Mouse (Mus musculus) heart, embryonic 13.5 days (tissue): ENCODE data around the gene Zkscan3. TPM values are rescaled to one million over a fixed set of nuclear protein-coding genes. Genes with fewer than 3 reads are reported as not detected.

Experiments used
- ATAC-seq: fragments of 200-750 bp; cut with Nextera tagmentation; 2 replicates; pipeline ENCODE4 v1.8.0; 2017; ENCODE audit warnings: moderate TSS enrichment; ENCODE audit not compliant: insufficient number of reproducible peaks, low FRiP score, low TSS enrichment; ENCODE audit errors: extremely low read depth
- H3K27ac ChIP-seq: fragments of 300-500 bp; sonication (generic); replicated peaks from 2 replicates; pipeline ENCODE4 v1.5.1; 2015; ENCODE audit warnings: moderate library complexity, mild to moderate bottlenecking, inconsistent platforms
- H3K27me3 ChIP-seq: fragments of 300-500 bp; sonication (generic); replicated peaks from 2 replicates; pipeline ENCODE4 v1.6.1; 2015; ENCODE audit warnings: mild to moderate bottlenecking, inconsistent platforms
- H3K36me3 ChIP-seq: fragments of 300-500 bp; sonication (generic); 2 replicates; pipeline ENCODE4 v1.6.1; 2015; ENCODE audit warnings: mild to moderate bottlenecking, inconsistent platforms
- H3K4me1 ChIP-seq: fragments of 300-500 bp; sonication (generic); 2 replicates; pipeline ENCODE4 v1.6.1; 2015; ENCODE audit warnings: inconsistent platforms
- H3K4me2 ChIP-seq: fragments of 300-500 bp; sonication (generic); 2 replicates; pipeline ENCODE4 v1.6.1; 2015; ENCODE audit warnings: inconsistent platforms, mild to moderate bottlenecking, moderate library complexity
- H3K4me3 ChIP-seq: fragments of 300-500 bp; sonication (generic); 2 replicates; pipeline ENCODE4 v1.5.1; 2015; ENCODE audit warnings: moderate library complexity, mild to moderate bottlenecking, inconsistent platforms
- H3K9ac ChIP-seq: fragments of 300-500 bp; sonication (generic); 2 replicates; pipeline ENCODE4 v1.6.1; 2015; ENCODE audit warnings: inconsistent platforms, mild to moderate bottlenecking, moderate library complexity
- H3K9me3 ChIP-seq: fragments of 300-500 bp; sonication (generic); 2 replicates; pipeline ENCODE4 v1.6.1; 2016; ENCODE audit warnings: inconsistent platforms
- WGBS: fragments of 180-500 bp; shearing (Covaris S2); methylation state at CpG from one replicate; pipeline ENCODE4 v1.1.7; 2015; ENCODE audit warnings: mixed read lengths; 5-methylcytosine and 5-hydroxymethylcytosine counted together
- polyA plus RNA-seq: library from polyadenylated mRNA; unstranded; fragments of >200 nt; fragmentation: Nextera tagmentation; extraction: Ambion mirVana; gene quantifications from 2 replicates; pipeline ENCODE4 v1.2.1, GENCODE M21; 2015

The Zkscan3 gene
- polyA plus RNA-seq: 61.2 and 72.2 TPM in 2 replicates

- Histone ChIP-seq H3K4me2 (peak within 1 kb of the TSS; percentile 81), H3K36me3 (peaks cover 15% of the 10 kb centered on the region), H3K27me3 (no peaks in the 10 kb centered on the region), H3K9ac (peak within 1 kb of the TSS; percentile 94), H3K9me3 (no peaks in the 10 kb centered on the region), H3K4me3 (peak within 1 kb of the TSS; percentile 82), H3K4me1 (peaks cover 35% of the 10 kb centered on the region), H3K27ac (peak within 1 kb of the TSS; percentile 91)
- peak; percentile 78; the same call in 1 of the 2 replicates for ATAC-seq
- under 1% methylated on average over 35 of the region's 35 CpGs for WGBS
These were observed at the start of gene Zkscan3 for GRCm38 (mm10) chr13:21402287-21402846. Zkscan3 (minus strand) TSS chr13:21402755.

- Histone ChIP-seq H3K9me3 (no peaks in the 10 kb centered on the region), H3K4me3 (no peak overlapping the region), H3K27me3 (no peaks in the 10 kb centered on the region), H3K27ac (no peak overlapping the region), H3K4me2 (no peak overlapping the region), H3K36me3 (peaks cover 74% of the 10 kb centered on the region), H3K9ac (no peak overlapping the region), H3K4me1 (peaks cover 20% of the 10 kb centered on the region)
- whole genome bisulfite sequencing: 74% methylated on average over 16 of the region's 16 CpGs
- ATAC-seq: no peak
These were observed 45.5 kb upstream of the Zkscan3 start for GRCm38 (mm10) chr13:21447856-21448614.

- Histone ChIP-seq H3K36me3 (peaks cover 79% of the 10 kb centered on the region), H3K27me3 (no peaks in the 10 kb centered on the region)
- no peak for ATAC-seq
These were observed 44.2 kb upstream of the Zkscan3 start for GRCm38 (mm10) chr13:21446796-21447195.

GRCm38 (mm10) chr13:21441207-21441572, 38.6 kb upstream of the Zkscan3 start:
- ATAC-seq: no peak
- no peaks in the 10 kb centered on the region for H3K27me3 ChIP-seq
- peaks cover 8% of the 10 kb centered on the region for H3K4me1 ChIP-seq
- peak overlapping the region; percentile 61 for H3K4me3 ChIP-seq
- H3K4me2 ChIP-seq: peak overlapping the region; percentile 92
- H3K9ac ChIP-seq: peak overlapping the region; percentile 85
- 19% methylated on average over 10 of the region's 10 CpGs for WGBS
- H3K36me3 ChIP-seq: peaks cover 37% of the 10 kb centered on the region
- peak overlapping the region; percentile 90 for H3K27ac ChIP-seq
- no peaks in the 10 kb centered on the region for H3K9me3 ChIP-seq

More at GRCm38 (mm10) chr13:21446796-21447195, 44.2 kb upstream of the Zkscan3 start:
- WGBS: 77% methylated on average over 9 of the region's 9 CpGs
- H3K9me3 ChIP-seq: no peaks in the 10 kb centered on the region
- H3K27ac ChIP-seq: no peak overlapping the region
- no peak overlapping the region for H3K4me2 ChIP-seq
- H3K9ac ChIP-seq: no peak overlapping the region
- H3K4me3 ChIP-seq: no peak overlapping the region
- peaks cover 10% of the 10 kb centered on the region; the same call in 1 of the 2 replicates for H3K4me1 ChIP-seq

- Histone ChIP-seq H3K36me3 (peaks cover 32% of the 10 kb centered on the region), H3K27ac (peak within 1 kb of the TSS; percentile 90), H3K4me2 (peak within 1 kb of the TSS; percentile 92), H3K9ac (peak within 1 kb of the TSS; percentile 85), H3K4me1 (peaks cover 8% of the 10 kb centered on the region), H3K4me3 (peak within 1 kb of the TSS; percentile 61), H3K27me3 (no peaks in the 10 kb centered on the region), H3K9me3 (no peaks in the 10 kb centered on the region)
- peak; percentile 68; the same call in 1 of the 2 replicates for ATAC-seq
- WGBS: under 1% methylated on average over 32 of the region's 32 CpGs
These were observed 38.1 kb upstream of the Zkscan3 start, which contains the start of gene Pgbd1 for GRCm38 (mm10) chr13:21440503-21441206. Pgbd1 (minus strand) TSS chr13:21441058.

GRCm38 (mm10) chr13:21435476-21435875, 32.9 kb upstream of the Zkscan3 start:
- H3K9ac ChIP-seq: no peak overlapping the region
- no peak overlapping the region for H3K4me2 ChIP-seq
- 68% methylated on average over 4 of the region's 4 CpGs for WGBS
- H3K9me3 ChIP-seq: no peaks in the 10 kb centered on the region
- no peaks in the 10 kb centered on the region for H3K27me3 ChIP-seq
- no peaks in the 10 kb centered on the region for H3K36me3 ChIP-seq
- H3K27ac ChIP-seq: peak overlapping the region; percentile 60; the same call in 1 of the 2 replicates
- no peak for ATAC-seq
- no peak overlapping the region for H3K4me3 ChIP-seq
- H3K4me1 ChIP-seq: peaks cover 11% of the 10 kb centered on the region

GRCm38 (mm10) chr13:21427631-21428030, 25.1 kb upstream of the Zkscan3 start:
- Histone ChIP-seq H3K4me1 (no peaks in the 10 kb centered on the region), H3K27me3 (no peaks in the 10 kb centered on the region), H3K36me3 (no peaks in the 10 kb centered on the region), H3K4me3 (no peak overlapping the region), H3K9ac (no peak overlapping the region), H3K27ac (no peak overlapping the region), H3K9me3 (no peaks in the 10 kb centered on the region), H3K4me2 (no peak overlapping the region)
- ATAC-seq: no peak
- WGBS: 90% methylated on average over 1 of the region's 1 CpGs

- peaks cover 5% of the 10 kb centered on the region; the same call in 1 of the 2 replicates for H3K4me1 ChIP-seq
- H3K36me3 ChIP-seq: no peaks in the 10 kb centered on the region
- H3K9ac ChIP-seq: no peak overlapping the region
- ATAC-seq: no peak
- 59% methylated on average over 5 of the region's 5 CpGs for WGBS
- H3K27ac ChIP-seq: no peak overlapping the region
- no peak overlapping the region for H3K4me3 ChIP-seq
- no peaks in the 10 kb centered on the region for H3K27me3 ChIP-seq
- no peak overlapping the region for H3K4me2 ChIP-seq
- no peaks in the 10 kb centered on the region for H3K9me3 ChIP-seq
These were observed 20.7 kb upstream of the Zkscan3 start for GRCm38 (mm10) chr13:21423301-21423700.

GRCm38 (mm10) chr13:21418865-21419264, 16.3 kb upstream of the Zkscan3 start:
- Histone ChIP-seq H3K9ac (no peak overlapping the region), H3K4me2 (peak overlapping the region; percentile 7; the same call in 1 of the 2 replicates), H3K36me3 (no peaks in the 10 kb centered on the region), H3K27ac (no peak overlapping the region), H3K9me3 (no peaks in the 10 kb centered on the region), H3K27me3 (no peaks in the 10 kb centered on the region), H3K4me1 (peaks cover 22% of the 10 kb centered on the region), H3K4me3 (no peak overlapping the region)
- 27% methylated on average over 6 of the region's 6 CpGs for WGBS
- no peak; the same call in 1 of the 2 replicates for ATAC-seq

- Histone ChIP-seq H3K27ac (no peak overlapping the region), H3K4me2 (no peak overlapping the region), H3K9me3 (no peaks in the 10 kb centered on the region), H3K36me3 (no peaks in the 10 kb centered on the region), H3K4me3 (no peak overlapping the region), H3K4me1 (peaks cover 22% of the 10 kb centered on the region), H3K9ac (no peak overlapping the region), H3K27me3 (no peaks in the 10 kb centered on the region)
- 77% methylated on average over 6 of the region's 6 CpGs for WGBS
- no peak for ATAC-seq
These were observed 14.9 kb upstream of the Zkscan3 start for GRCm38 (mm10) chr13:21417298-21418010.

- Histone ChIP-seq H3K9me3 (no peaks in the 10 kb centered on the region), H3K27me3 (no peaks in the 10 kb centered on the region), H3K4me2 (no peak overlapping the region), H3K27ac (peak overlapping the region; percentile 59; the same call in 1 of the 2 replicates), H3K9ac (no peak overlapping the region), H3K4me1 (peaks cover 22% of the 10 kb centered on the region), H3K4me3 (no peak overlapping the region), H3K36me3 (no peaks in the 10 kb centered on the region)
- no peak for ATAC-seq
- 90% methylated on average over 2 of the region's 2 CpGs for WGBS
These were observed 13.2 kb upstream of the Zkscan3 start for GRCm38 (mm10) chr13:21415750-21416149.
